Mouse (Mus musculus) forelimb bud, embryonic 11.5 days (tissue): ENCODE data around the gene BC067074.
A peak's percentile ranks its signal among the peaks of the same experiment; 100 is the strongest.

ENCODE experiments used
- DNase-seq: peaks from one replicate; pipeline ENCODE4 v3.0.0-alpha.2; 2012; ENCODE audit warnings: low read depth, low spot score

The BC067074 gene

DNA sequence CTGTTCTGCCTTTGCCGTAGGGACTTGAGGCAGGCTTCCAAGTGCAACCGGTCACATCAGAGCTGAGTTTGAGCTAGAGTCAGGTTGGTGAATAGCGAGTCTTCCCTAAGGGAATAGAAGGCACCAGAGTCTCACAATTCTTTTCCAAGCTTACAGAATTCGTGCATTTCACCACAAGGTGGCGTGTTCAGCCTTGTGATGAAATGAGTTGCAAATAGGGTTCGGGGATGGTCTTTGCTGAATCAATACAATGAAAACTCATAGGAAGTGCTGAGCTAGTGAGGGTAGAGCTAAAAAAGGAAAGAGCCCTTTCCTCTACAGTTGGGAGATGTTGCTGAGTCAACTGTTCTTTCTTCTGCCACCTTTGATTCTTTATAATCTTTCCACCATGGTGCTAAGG lies 29.0 kb downstream of the BC067074 start:
- DNase-seq = peak; percentile 79

DNA sequence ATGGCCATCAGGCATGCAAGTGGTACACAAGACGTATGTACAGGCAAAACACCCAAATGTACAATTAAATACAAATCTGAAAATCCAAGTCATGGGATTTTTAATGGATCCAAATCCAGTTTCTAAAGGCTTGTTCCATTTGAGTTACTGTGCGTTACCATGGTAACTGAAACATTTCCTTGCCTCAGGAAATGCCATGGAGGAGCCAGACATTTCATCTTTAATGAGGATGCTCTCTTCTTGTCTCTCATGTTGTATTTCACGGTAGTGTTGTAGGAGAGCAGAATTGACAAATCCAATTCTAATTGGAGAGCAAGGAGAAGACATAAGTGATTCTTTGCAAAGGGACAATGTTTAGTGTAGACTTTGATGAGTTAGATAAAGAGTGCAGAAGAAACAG lies 31.3 kb downstream of the BC067074 start:
- DNase-seq = no peak

DNA sequence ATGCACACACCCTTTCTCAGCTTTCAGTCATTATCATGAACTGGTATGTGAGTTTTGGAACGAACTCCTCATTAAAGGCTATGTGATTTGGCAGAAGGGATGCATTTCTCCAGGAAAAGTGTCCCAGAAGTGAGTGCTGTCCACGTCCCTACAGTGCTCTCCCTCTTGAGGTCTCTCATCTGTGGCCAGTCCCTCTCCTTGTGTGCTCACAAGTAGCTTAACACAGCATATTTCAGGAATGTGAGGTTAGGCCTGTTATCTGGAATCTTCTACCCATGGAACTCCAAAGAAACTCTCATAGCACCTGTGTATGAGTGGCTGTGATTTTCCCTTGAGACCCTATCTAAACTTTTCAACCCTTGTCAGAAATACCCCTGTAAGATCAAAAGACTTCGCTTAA lies 32.7 kb downstream of the BC067074 start:
- DNase-seq = no peak

DNA sequence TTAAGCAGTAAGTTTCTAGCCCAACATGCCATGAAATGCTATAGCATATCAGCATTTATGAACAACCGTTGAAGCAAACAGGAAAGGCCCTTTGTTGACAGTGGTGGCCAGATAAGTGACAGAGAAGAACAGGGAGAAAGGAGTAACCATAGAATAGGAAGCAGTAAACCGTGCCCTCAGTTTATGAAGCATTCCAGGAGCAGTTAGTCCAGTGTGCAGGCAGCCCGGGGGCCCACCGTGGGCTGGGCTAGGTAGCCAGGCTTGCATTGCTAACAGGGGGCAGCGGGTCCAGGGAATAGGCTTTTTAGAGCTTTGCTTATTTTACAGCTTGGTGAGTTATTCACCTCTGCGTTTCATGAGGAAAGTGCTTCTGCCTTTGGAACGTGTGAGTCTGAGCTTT lies 39.3 kb downstream of the BC067074 start:
- DNase-seq = peak; percentile 18

DNA sequence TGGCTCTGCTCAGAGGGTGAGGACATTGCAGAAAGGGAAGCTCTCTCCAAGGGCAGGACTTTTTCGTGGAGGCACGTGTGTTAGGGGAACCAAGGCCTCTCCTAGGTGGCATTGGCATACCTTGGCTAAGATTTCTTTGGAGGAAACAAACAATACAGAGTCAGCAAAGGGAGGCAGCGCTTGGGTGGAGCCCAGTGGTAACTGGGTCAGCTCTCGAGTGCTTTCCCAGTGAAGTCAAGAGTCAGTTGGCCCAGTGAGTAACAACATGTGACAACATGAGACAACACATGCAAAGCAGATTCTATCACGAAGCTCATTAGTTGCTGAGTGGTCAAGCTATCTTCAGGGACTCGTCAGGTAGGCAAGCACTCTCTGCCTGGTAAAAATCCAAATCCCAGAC lies 40.4 kb downstream of the BC067074 start:
- no peak for DNase-seq

DNA sequence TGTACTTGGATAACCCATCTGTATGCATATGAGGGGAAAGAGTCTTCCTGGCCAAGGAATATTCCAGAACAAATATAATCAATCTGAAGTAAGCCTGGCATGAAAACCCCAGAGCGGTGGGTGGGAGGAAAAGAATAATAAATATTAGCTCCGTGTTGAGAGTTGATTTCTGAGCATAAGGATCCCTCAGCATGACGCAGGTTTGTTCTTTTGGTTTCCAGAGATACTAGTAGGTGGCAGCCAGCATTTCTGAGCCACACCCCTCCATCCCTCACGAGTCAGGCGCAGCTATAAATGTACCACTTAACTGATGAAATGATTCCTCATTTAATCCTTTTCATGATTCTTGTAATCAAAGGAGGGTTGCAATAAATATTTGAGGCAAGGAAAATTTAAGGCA lies 41.0 kb downstream of the BC067074 start:
- no peak for DNase-seq

DNA sequence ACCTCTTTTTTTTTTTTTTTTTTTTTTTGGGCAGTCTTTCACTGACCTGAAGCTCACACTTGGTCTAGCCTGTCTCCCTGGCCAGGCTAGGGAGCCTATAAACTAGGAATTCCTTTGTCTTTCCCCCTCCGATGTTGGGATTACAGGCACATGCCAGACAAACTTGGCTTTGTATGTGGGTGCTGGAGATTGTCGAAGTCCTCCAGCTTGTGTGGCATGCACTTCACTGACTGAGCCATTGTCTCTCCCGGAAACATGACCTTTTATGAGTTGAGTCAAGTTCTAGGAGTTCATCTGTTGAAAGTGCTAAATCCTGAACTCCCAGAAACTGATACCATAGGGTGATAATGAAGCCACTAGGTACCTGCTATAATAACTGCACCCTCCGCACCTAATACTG lies 41.8 kb downstream of the BC067074 start:
- no peak for DNase-seq

DNA sequence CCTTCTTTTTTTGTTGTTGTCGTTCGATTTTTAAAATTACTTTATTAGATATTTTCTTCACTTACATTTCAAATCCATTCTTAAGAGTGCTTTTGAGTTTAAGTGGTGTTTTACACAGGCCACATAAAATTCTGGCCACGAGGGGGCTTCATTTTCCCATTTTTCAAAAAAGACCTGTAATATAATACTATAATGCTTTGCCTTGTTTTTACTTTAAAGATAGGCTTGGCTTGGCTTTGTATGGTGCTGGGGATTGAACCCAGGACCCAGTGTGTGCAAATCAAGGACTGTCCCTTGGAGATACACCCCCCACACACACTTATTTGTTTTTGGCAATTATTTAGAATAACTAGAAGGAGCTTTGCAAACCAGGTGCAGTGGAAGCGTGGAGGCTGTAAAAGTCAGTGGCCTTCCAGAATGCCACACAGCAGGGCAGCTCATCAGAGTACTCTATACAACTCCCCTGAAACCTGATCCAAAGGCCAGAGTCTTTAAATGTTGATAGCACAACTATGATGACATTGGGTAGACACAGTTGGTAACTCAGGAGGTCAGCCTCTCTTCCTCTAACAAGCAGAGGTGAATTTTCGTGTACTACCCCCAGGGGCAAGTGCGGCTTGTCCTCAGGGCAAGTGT lies 44.4 kb downstream of the BC067074 start:
- peak; percentile 55 for DNase-seq

DNA sequence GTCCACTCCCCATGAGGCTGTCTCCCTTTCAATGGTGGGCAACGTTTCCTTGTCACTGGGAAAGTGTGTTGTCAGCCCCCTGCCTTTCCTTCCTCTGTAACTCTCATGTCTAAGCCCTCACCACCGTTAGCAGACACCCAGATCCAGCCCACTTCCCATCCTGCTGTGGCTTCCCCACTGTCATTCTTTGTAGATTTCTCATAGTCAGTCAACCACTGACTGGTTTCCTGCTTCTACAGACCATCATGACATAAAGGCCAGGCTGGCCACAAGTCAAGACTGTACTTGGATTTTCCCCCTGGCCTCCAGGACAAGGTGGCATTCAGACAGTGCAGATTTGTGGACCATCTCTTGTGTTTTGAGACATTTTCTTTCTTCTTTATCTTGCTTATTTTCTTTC lies 47.7 kb downstream of the BC067074 start:
- DNase-seq = no peak

DNA sequence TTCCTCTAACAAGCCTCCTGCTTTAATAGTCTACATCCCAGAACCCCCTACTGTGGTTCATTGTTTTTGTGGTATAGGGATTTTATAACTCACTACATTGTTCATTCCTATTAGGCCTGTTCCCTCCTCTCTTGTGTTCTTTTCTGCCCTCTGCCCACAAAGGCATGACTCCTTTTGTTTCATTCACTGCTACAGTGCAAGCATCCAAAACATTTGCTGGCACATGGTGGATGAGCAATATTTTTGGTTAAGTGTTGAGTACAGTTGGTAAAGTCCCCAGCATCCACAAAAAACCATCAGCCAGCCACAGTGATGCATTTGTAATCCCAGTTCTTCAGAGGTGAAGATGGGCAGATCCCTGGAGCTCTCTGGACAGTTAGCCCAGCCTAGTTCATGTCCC lies 48.2 kb downstream of the BC067074 start:
- no peak for DNase-seq

DNA sequence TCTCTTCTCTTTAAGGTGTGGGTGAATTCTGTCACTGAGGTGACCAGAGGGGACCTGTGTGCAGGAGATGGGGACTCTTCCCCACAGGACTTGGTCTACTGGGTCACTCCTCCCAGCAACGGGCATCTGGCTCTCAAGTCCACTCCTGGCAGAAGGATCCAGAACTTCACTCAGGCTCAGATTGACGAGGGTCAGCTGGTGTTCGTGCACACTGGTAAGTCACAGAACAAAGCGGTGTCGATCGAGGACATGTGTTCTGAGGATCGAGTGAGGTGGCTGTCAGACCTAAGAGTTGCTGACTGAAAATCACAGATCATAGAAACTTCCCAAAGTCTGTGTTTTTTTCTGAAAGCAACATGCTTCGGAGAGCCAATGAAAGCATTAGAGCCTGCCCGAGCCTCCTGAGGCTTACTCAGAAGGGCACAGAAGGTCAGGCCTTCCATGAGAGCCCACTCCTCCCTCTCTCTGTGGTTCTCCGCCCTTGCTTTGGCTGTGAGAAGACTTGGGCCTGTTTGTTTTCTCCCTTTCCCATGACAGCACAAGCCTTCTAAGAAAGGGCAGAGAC lies 49.5 kb downstream of the BC067074 start:
- no peak for DNase-seq

DNA sequence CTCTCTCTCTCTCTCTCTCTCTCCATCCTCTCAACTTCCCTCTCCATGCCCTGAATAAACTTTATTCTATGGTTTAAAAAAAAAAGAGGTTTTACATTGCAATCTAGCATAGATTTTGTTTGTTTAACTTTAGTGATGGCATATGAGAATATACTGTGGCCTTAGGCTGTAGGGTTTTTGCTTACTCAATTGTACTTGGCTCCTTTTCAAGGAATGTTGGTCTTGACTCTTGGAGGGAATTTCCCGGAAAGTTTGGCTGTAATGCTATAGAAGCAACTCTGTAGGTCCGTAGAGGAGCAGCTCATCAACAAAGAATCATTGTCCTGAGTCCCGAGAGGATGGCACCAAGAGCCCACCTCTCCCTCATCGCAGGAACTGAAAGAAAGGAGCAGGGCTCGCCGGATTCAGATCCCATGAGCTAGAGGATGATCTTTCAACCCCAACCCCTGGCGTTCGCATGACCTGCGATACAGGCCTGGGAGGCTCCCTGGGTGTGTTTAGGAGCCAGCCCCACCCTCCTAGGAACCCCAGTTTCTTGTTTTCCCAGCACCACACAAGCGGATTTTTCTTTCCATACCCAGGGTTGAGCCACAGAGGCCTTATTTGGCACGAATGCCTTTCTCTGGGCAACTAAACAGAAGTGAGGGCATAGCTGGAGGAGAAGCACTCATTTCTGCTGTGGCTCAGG lies 57.9 kb downstream of the BC067074 start:
- no peak for DNase-seq

DNA sequence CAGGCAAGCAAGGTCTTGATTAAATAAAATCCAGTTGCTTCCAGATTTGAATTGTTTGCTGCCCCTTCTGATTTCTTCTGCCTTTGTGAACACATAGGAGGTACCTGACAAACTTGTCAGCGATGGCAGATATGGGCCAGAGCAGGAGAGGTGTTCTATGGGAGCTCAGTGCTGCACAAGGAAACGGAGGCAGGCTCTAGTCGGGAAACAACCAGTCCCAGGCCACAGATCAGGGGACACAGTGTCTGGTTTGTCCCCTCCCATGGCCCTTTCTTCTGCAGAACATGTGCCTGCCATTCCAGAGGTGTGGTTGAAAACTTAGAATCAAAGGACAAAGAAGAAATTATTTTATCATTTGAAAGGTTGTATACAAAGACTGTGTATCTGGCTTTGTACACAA lies 60.6 kb downstream of the BC067074 start:
- DNase-seq = no peak

DNA sequence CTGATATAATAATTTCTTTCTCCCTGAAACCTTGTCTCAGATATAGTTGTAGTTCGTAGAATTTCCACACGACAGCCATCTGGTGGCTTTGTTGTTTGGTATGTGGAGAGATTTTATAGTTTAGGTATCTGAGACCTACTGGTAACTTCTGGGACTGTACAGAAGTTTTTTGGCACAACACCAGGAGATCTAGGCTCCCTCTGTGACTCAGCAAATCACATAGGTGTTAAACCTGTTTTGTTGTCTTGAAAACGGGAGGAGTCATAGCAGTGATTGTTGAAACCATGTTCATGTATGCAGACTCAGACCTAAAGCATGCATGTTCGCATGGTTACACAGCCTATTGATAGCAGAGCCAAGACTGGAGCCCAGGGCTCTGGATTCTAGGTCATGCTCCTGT lies 61.0 kb downstream of the BC067074 start:
- DNase-seq = no peak

DNA sequence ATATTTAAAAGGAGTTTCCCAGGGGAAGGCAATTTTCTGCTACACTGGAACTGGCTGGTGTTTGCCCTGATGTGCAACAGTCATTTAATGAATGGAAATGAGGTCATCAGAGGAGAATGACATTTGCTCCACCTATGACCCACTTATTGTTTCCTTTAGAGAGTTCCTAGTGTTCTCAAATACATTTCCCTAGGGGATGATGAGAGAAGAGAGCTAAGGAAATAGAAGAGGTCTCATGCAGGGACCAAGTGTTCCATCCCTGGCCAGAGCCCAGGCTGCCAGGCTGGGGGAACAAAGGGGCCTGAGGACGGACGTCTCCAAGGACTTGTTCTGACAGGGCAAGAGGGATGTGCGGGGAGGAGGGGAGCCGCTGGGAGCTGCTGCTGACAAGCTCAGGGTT lies 62.1 kb downstream of the BC067074 start:
- DNase-seq = no peak

DNA sequence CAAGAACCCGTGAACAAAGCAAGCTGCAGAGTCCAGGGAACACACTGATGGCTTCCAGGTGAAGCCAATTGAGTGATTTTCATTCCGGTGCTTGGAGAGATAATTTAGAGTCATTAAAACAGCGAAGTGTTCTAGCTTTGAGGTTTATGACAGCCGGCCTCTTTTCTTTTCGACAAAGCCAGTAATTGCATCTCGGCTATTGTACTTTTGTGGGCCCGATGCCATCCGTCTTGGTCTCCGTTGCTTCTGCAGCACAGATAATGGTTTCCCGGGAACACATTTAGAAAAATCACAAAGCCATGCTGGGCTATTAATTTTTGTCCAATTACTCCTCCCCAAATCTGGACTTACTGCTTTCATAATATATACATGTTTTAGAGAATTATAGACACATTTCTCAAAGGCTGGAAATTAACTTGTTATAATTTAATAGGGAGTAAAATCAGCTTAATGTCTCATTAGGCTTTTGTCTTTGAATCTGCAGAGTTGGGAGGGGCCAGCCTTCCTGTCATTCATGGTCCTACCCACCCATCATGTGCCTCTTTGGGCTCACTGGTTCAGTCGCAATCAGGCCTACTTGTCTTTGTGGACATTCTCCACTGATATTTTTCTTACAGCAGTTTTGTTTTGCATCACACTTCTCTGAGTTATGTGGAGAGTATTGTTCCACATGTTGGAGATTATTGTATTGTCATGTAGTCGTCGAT lies 64.6 kb downstream of the BC067074 start:
- no peak for DNase-seq

DNA sequence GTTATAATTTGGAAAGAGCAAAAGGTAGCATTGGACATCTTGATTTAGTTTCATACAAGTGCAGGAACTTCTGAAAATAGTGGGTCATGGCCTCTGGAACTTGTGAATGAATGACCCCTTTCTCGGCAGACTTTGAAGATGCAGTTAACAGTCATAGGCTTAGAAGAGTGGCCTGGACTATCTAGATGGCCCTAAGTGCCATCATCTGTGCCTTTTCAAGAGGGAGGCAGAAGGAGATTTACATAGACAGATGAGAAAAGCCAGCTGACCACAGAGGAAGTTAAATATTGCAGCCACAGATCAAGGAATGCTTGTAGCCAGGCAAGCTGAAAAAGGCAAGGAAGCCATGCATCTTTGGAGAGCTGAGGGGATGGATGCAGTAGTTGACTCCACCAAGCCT lies 66.7 kb downstream of the BC067074 start:
- DNase-seq = no peak

DNA sequence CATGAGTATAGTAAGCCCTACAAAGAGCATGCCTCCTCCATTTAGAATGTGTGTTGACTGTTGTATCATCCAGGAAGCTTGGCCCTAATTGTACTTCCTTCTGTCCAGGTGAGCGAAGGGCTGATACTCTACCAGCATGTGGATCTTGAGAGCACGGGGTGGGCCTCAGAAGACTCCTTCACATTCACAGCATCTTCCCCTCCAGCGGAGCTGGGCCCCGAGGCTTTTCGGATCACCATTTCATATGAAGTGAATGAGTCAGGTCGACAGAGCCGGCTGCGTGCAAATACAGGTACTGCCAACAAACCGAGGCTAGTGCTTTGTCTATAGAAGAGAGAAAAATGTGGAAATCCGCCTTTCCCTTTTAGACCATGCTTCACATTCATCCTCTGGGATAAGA lies 73.0 kb downstream of the BC067074 start:
- no peak for DNase-seq

DNA sequence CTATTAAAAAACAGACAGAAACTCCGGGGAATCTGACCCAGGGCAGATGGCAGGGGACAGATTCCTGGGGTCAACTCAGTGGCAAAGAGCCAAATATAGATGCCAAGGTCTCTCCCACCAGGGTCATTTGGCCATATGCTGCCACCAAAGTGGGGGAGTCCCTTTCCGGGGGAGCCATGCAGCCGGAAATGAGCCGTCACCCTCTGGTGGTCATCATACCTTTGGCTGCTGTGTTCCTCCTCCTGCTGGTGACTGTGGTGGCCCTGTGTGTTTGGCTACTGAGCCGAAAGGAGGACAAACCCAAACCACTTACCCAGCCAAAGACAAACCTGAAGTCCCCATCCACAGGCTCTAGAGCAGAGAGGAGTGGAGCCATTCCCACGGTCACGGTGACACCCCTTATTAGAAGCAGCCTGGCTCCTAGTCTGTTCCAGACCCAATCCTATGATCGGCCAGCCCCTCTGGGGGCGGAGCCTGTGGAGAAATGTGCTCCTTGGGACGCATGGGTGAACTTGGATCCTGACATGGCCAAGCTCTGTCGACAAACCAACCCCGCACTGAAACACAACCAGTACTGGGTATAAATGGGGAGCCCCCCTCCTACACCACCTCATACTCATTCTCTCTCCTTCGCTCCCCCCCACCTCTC lies 76.1 kb downstream of the BC067074 start:
- DNase-seq = no peak

DNA sequence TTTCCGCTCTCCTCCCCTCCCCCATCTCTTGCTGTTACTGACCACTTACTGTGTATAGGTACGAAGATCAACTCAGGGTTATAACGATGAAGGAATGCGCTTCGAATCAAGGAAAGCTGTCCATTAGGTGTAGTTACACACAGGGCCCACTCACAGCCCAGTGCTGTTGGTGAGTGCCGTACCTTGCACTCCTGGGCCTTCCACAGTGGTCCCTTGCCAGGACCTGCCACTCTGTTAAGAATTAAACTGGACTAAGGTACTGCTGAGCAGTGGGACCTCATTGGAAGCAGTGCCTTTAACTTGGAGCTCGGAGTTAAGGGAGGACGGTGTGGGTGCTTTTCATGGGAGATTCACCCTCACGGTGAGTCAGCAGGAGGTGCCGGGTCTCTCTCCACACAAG lies 76.7 kb downstream of the BC067074 start:
- no peak for DNase-seq

DNA sequence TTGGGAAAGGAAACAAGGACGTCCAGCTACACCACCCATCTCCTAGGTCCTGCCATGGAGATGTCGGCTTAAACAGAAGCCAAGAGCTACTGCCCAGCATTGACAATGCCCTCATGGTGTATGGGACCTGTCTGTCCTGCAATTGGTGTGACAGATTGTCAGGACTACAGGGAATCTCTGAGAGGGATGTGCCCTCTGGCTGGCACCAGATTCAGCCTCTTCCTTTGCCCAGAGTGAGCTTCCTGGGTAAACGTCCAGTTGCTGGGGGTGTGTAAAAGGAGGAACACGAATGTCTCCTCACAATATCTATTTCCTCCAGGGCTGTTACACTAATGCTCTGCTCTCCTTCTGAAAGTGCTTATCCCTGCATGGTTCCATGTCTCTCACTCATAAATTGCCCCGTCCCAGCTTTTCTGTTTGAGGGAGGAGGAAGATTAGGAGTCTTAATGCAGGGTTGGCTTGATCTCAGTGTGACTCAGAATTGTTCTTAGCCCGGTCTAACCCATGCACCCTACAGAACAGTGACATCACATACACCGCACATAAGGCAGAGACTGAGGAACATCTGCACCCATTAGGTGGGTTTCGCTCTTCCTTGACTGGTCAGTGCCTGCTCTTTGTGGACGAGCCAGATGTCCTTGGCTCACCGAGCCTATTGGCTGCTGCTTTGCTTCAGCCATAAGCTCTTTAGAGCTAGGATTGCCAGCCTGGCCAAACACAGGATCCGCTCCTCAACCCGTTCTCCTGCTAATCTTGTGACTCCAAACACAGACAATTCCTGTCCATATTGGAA lies 80.5 kb downstream of the BC067074 start:
- no peak for DNase-seq

DNA sequence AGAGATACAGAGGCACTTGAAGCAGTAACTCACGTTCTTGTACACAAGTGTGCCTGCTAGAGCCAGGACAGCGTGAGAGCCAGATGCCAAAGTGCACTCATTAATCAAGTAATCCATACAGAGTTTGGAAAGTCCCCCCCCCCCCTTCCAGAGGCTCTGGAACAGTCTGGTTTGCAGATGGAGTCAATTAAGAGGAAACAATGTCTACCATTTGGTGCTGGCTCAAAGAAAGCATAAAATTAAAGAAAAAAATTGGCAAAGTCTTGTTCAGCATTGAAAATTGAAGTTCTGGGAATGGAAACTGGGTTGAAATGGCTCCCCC lies 81.1 kb downstream of the BC067074 start:
- peak; percentile 29 for DNase-seq
